Mouse (Mus musculus): ENCODE results near the gene Hbs1l. TPM values are rescaled to one million over a fixed set of nuclear protein-coding genes. Genes with fewer than 3 reads are reported as not detected.

The Hbs1l gene
- total and polyA plus RNA-seq, 3 experiments, result 13.5 to 79.7 (median 72.9) TPM

DNA sequence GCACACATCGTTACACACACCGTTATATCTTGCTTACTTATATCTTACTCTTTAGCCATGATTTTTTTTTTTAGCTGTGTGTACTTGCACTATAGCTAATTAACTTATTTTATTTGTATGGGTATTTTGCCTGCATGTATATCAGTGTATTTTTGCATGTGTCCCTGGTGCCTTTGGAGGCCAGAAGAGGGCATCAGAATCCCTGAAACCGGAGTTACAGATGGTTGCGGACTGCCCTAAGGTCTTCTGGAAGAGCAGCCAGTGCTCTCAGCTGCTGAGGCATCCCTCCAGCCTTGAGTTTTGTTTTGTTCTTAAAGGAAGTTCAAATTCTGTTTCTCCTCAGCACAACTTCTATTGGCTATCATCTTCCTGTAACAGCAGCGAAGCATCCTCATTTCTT lies 38.5 kb upstream of the Hbs1l start:
- 76% methylated on average over 5 of the region's 5 CpGs for WGBS
- TF ChIP-seq POLR2A (IDR thresholded peaks at IDR 0.05; ENCODE audit: insufficient read depth, low read depth, low read length), result no peak
- TF ChIP-seq EP300 (IDR thresholded peaks at IDR 0.05; ENCODE audit: insufficient read depth, low read depth, low read length), result no peak
- no peak for TF ChIP-seq CTCF (IDR thresholded peaks at IDR 0.05)
- Histone ChIP-seq H3K27me3 (ENCODE audit: control insufficient read depth, insufficient read depth, low read length) (no peaks in the 10 kb centered on the region), H3K36me3 (ENCODE audit: control insufficient read depth, insufficient read depth, low read length) (no peaks in the 10 kb centered on the region), H3K27ac (no peak overlapping the region), H3K9ac (ENCODE audit: low read depth, low read length) (no peak overlapping the region), H3K4me3 (no peak overlapping the region), H3K79me2 (replicated peaks; ENCODE audit: control insufficient read depth, insufficient read depth, low read length) (no peaks in the 10 kb centered on the region), H3K4me1 (ENCODE audit: control insufficient read depth, insufficient read depth, low read length) (no peaks in the 10 kb centered on the region)
- DNase-seq, result no peak
- intact Hi-C loops (cut with DNase I), result no loop called here

DNA sequence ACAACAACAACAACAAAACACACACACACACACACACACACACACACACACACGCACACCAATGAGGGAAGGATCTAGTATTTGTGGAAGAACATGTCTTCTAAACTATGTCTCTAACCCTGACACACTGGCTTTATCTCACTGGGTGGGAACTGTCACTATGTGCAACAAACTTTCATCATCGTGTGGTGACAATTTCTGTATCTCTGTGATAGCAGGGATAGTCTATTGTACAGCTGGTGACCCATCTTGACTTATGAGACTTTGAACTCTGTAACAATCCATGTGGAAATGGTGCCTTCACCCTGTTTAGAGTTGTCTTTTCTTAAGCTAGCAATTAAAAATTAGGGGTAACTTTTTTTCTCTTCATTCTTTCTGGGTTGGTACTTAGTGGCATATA lies 36.1 kb upstream of the Hbs1l start:
- DNase-seq, result no peak
- Histone ChIP-seq H3K4me3 (no peak overlapping the region), H3K36me3 (ENCODE audit: control insufficient read depth, insufficient read depth, low read length) (no peaks in the 10 kb centered on the region), H3K27me3 (ENCODE audit: control insufficient read depth, insufficient read depth, low read length) (no peaks in the 10 kb centered on the region), H3K27ac (no peak overlapping the region), H3K9ac (ENCODE audit: low read depth, low read length) (no peak overlapping the region), H3K79me2 (replicated peaks; ENCODE audit: control insufficient read depth, insufficient read depth, low read length) (no peaks in the 10 kb centered on the region), H3K4me1 (ENCODE audit: control insufficient read depth, insufficient read depth, low read length) (no peaks in the 10 kb centered on the region)
- intact Hi-C loops (cut with DNase I), result no loop called here
- TF ChIP-seq POLR2A (IDR thresholded peaks at IDR 0.05; ENCODE audit: insufficient read depth, low read depth, low read length), result no peak
- TF ChIP-seq EP300 (IDR thresholded peaks at IDR 0.05; ENCODE audit: insufficient read depth, low read depth, low read length), result no peak
- no peak for TF ChIP-seq CTCF (IDR thresholded peaks at IDR 0.05)
- 47% methylated on average over 2 of the region's 2 CpGs for WGBS

GRCm38 (mm10) chr10:21265188-21265587 lies 30.6 kb upstream of the Hbs1l start:
- H3K9ac ChIP-seq (ENCODE audit: low read depth, low read length), result no peak overlapping the region
- H3K36me3 ChIP-seq (ENCODE audit: control insufficient read depth, insufficient read depth, low read length), result no peaks in the 10 kb centered on the region
- no peaks in the 10 kb centered on the region for H3K79me2 ChIP-seq (replicated peaks; ENCODE audit: control insufficient read depth, insufficient read depth, low read length)
- H3K4me3 ChIP-seq, result no peak overlapping the region
- no peak for DNase-seq
- WGBS, result 59% methylated on average over 11 of the region's 11 CpGs
- H3K4me1 ChIP-seq (ENCODE audit: control insufficient read depth, insufficient read depth, low read length), result no peaks in the 10 kb centered on the region
- no peak for TF ChIP-seq EP300 (IDR thresholded peaks at IDR 0.05; ENCODE audit: insufficient read depth, low read depth, low read length)
- TF ChIP-seq POLR2A (IDR thresholded peaks at IDR 0.05; ENCODE audit: insufficient read depth, low read depth, low read length), result no peak
- TF ChIP-seq CTCF (IDR thresholded peaks at IDR 0.05), result no peak
- intact Hi-C loops (cut with DNase I), result no loop called here
- no peak overlapping the region for H3K27ac ChIP-seq
- no peaks in the 10 kb centered on the region for H3K27me3 ChIP-seq (ENCODE audit: control insufficient read depth, insufficient read depth, low read length)

DNA sequence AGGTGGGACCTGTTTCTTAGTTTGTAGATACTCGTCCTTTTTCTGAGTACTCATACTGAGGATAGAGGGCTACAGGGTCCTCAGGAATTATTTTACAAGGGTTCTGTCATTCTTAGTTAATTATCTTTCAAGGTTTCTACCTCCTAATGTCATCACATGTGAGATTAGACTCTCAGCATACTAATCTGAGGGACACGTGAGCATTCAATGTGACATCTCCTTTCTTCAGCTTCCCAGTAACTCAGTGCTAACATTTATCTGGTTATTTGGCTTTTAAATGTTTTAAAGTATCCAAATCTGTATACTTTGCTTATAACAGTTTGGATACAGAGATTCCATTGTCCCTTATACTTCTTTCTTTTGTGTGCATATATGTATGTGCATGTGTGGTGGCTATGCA lies 28.3 kb upstream of the Hbs1l start:
- 64% methylated on average over 2 of the region's 2 CpGs for WGBS
- no peak overlapping the region for H3K27ac ChIP-seq
- H3K79me2 ChIP-seq (replicated peaks; ENCODE audit: control insufficient read depth, insufficient read depth, low read length), result no peaks in the 10 kb centered on the region
- H3K4me1 ChIP-seq (ENCODE audit: control insufficient read depth, insufficient read depth, low read length), result no peaks in the 10 kb centered on the region
- no peak overlapping the region for H3K9ac ChIP-seq (ENCODE audit: low read depth, low read length)
- TF ChIP-seq EP300 (IDR thresholded peaks at IDR 0.05; ENCODE audit: insufficient read depth, low read depth, low read length) (no peak), CTCF (IDR thresholded peaks at IDR 0.05) (no peak), POLR2A (IDR thresholded peaks at IDR 0.05; ENCODE audit: insufficient read depth, low read depth, low read length) (no peak)
- H3K36me3 ChIP-seq (ENCODE audit: control insufficient read depth, insufficient read depth, low read length), result no peaks in the 10 kb centered on the region
- intact Hi-C loops (cut with DNase I), result no loop called here
- H3K27me3 ChIP-seq (ENCODE audit: control insufficient read depth, insufficient read depth, low read length), result no peaks in the 10 kb centered on the region
- DNase-seq, result no peak
- no peak overlapping the region for H3K4me3 ChIP-seq

- Histone ChIP-seq H3K27ac (no peak overlapping the region), H3K4me3 (no peak overlapping the region)
- intact Hi-C loops (cut with DNase I), result no loop called here
Measured at GRCm38 (mm10) chr10:21268786-21269410, 26.9 kb upstream of the Hbs1l start.

GRCm38 (mm10) chr10:21269920-21270319 lies 25.9 kb upstream of the Hbs1l start:
- H3K36me3 ChIP-seq (ENCODE audit: control insufficient read depth, insufficient read depth, low read length), result no peaks in the 10 kb centered on the region
- no peak overlapping the region for H3K27ac ChIP-seq
- DNase-seq, result no peak
- no peaks in the 10 kb centered on the region for H3K27me3 ChIP-seq (ENCODE audit: control insufficient read depth, insufficient read depth, low read length)
- H3K4me1 ChIP-seq (ENCODE audit: control insufficient read depth, insufficient read depth, low read length), result no peaks in the 10 kb centered on the region
- no peak overlapping the region for H3K9ac ChIP-seq (ENCODE audit: low read depth, low read length)
- H3K79me2 ChIP-seq (replicated peaks; ENCODE audit: control insufficient read depth, insufficient read depth, low read length), result no peaks in the 10 kb centered on the region
- no peak for TF ChIP-seq CTCF (IDR thresholded peaks at IDR 0.05)
- no peak for TF ChIP-seq POLR2A (IDR thresholded peaks at IDR 0.05; ENCODE audit: insufficient read depth, low read depth, low read length)
- TF ChIP-seq EP300 (IDR thresholded peaks at IDR 0.05; ENCODE audit: insufficient read depth, low read depth, low read length), result no peak
- intact Hi-C loops (cut with DNase I), result no loop called here
- no peak overlapping the region for H3K4me3 ChIP-seq
- 82% methylated on average over 2 of the region's 2 CpGs for WGBS

More at GRCm38 (mm10) chr10:21268786-21269410, 26.9 kb upstream of the Hbs1l start:
- Histone ChIP-seq H3K4me1 (ENCODE audit: control insufficient read depth, insufficient read depth, low read length) (no peaks in the 10 kb centered on the region), H3K79me2 (replicated peaks; ENCODE audit: control insufficient read depth, insufficient read depth, low read length) (no peaks in the 10 kb centered on the region), H3K27me3 (ENCODE audit: control insufficient read depth, insufficient read depth, low read length) (no peaks in the 10 kb centered on the region), H3K36me3 (ENCODE audit: control insufficient read depth, insufficient read depth, low read length) (no peaks in the 10 kb centered on the region), H3K9ac (ENCODE audit: low read depth, low read length) (no peak overlapping the region)
- WGBS, result 48% methylated on average over 6 of the region's 6 CpGs
- DNase-seq, result no peak
- TF ChIP-seq EP300 (IDR thresholded peaks at IDR 0.05; ENCODE audit: insufficient read depth, low read depth, low read length), result no peak
- no peak for TF ChIP-seq POLR2A (IDR thresholded peaks at IDR 0.05; ENCODE audit: insufficient read depth, low read depth, low read length)
- no peak for TF ChIP-seq CTCF (IDR thresholded peaks at IDR 0.05)

Measured in heart, adult 2 months (tissue).